Mouse (Mus musculus) limb, embryonic 13.5 days (tissue): ENCODE data around the gene Synj2. TPM values are rescaled to one million over a fixed set of nuclear protein-coding genes. Genes with fewer than 3 reads are reported as not detected.

ENCODE experiments used
- ATAC-seq: fragments of 200-750 bp; cut with Nextera tagmentation; 2 replicates; pipeline ENCODE4 v1.8.0; 2017; ENCODE audit warnings: low read depth, moderate number of reproducible peaks, moderate TSS enrichment; ENCODE audit not compliant: low FRiP score
- H3K27ac ChIP-seq: fragments of 300-500 bp; sonication (generic); 2 replicates; pipeline ENCODE4 v1.5.1; 2015; ENCODE audit warnings: inconsistent platforms, mild to moderate bottlenecking, moderate library complexity
- H3K27me3 ChIP-seq: fragments of 300-500 bp; sonication (generic); 2 replicates; pipeline ENCODE4 v1.6.1; 2015; ENCODE audit warnings: mild to moderate bottlenecking, inconsistent platforms
- H3K36me3 ChIP-seq: fragments of 300-500 bp; sonication (generic); 2 replicates; pipeline ENCODE4 v1.6.1; 2015; ENCODE audit warnings: inconsistent platforms, mild to moderate bottlenecking, moderate library complexity
- H3K4me1 ChIP-seq: fragments of 300-500 bp; sonication (generic); 2 replicates; pipeline ENCODE4 v1.6.1; 2015; ENCODE audit warnings: inconsistent platforms
- H3K4me2 ChIP-seq: fragments of 300-500 bp; sonication (generic); replicated peaks from 2 replicates; pipeline ENCODE4 v1.6.1; 2015; ENCODE audit warnings: inconsistent platforms, mild to moderate bottlenecking, moderate library complexity
- H3K4me3 ChIP-seq: fragments of 300-500 bp; sonication (generic); 2 replicates; pipeline ENCODE4 v1.5.1; 2015; ENCODE audit warnings: moderate library complexity, mild to moderate bottlenecking, inconsistent platforms
- H3K9ac ChIP-seq: fragments of 300-500 bp; sonication (generic); 2 replicates; pipeline ENCODE4 v1.6.1; 2015; ENCODE audit warnings: mild to moderate bottlenecking, inconsistent platforms
- H3K9me3 ChIP-seq: fragments of 300-500 bp; sonication (generic); 2 replicates; pipeline ENCODE4 v1.6.1; 2016; ENCODE audit warnings: inconsistent platforms
- WGBS: fragments of 180-500 bp; shearing (Covaris S2); methylation state at CpG from one replicate; pipeline ENCODE4 v1.1.7; 2015; 5-methylcytosine and 5-hydroxymethylcytosine counted together
- polyA plus RNA-seq: library from polyadenylated mRNA; unstranded; fragments of >200 nt; fragmentation: Nextera tagmentation; extraction: Ambion mirVana; gene quantifications from 2 replicates; pipeline ENCODE4 v1.2.1, GENCODE M21; 2015

Gene Synj2
- polyA plus RNA-seq, 1 experiment from 2014 or later: 1.8 TPM

DNA sequence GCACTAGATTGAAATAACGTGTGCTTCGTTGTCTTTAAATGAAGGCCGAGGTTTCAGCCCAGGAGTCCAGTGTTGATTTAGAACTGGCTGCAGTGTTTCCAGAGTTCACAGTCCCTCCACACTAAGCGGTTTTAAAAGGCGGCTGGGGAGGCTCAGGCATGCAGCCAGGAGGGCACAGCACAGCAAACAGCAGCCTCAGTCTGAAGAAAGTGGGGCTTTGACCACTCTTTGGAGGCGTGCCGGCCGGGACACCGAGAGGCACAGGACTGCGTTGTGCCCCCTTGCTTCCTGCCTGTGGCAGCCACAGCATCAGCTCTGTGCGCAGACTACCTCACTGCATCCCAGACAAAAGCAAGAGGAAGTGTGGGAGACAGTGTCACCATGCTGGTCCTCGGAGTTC is 29.5 kb upstream of the Synj2 start:
- peak; percentile 51 for ATAC-seq
- Histone ChIP-seq H3K4me3 (no peak overlapping the region), H3K9me3 (no peaks in the 10 kb centered on the region), H3K9ac (no peak overlapping the region), H3K36me3 (peaks cover 48% of the 10 kb centered on the region), H3K27ac (peak overlapping the region; percentile 79), H3K4me1 (peaks cover 3% of the 10 kb centered on the region), H3K27me3 (no peaks in the 10 kb centered on the region), H3K4me2 (no peak overlapping the region)
- 60% methylated on average over 12 of the region's 12 CpGs for WGBS

DNA sequence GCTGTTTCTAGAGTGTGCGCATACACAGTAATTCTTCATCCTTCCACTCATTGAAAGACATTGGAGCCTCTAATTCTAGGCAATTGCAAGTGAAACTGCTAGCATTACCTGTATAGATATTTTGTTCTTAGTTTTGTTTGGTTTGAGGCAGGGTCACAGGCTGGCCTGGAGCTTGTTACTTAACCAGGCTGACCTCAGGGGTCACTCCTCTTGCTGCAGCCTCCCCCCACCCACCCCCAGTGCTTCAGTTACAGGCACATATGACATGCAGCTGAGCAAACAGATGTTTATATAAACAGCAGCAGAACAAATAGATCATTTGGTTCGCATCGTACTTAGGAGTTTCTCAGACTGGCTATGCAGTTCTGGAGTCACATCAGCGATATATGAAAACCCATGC is 28.3 kb upstream of the Synj2 start:
- WGBS: 83% methylated on average over 4 of the region's 4 CpGs
- Histone ChIP-seq H3K9me3 (no peaks in the 10 kb centered on the region), H3K27ac (no peak overlapping the region), H3K4me3 (no peak overlapping the region), H3K9ac (no peak overlapping the region), H3K4me1 (peaks cover 3% of the 10 kb centered on the region), H3K36me3 (peaks cover 45% of the 10 kb centered on the region), H3K27me3 (no peaks in the 10 kb centered on the region), H3K4me2 (no peak overlapping the region)
- ATAC-seq: no peak

DNA sequence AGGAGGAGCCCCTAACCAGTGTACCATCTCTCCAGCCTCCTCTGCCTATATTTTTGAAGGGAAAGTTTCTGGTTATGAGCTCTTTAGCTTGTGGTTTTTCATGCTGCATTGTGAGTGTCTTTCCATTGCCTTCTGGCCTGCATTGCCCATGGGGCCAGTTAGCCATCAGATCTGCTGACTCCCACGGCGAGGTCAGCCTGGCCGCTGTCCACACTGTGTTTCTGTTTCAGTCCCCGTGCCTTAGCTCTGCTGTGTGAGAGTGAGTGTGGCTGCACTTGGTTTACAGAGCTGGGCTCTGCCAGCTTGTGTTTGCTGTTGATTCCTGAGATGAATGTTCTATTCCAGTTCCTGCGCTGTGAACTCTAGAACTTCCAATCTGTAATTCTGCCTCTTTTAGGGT is 26.9 kb upstream of the Synj2 start:
- 78% methylated on average over 5 of the region's 5 CpGs for WGBS
- peaks cover 3% of the 10 kb centered on the region for H3K4me1 ChIP-seq
- no peak overlapping the region for H3K27ac ChIP-seq
- no peak overlapping the region for H3K4me3 ChIP-seq
- no peak for ATAC-seq
- no peak overlapping the region for H3K4me2 ChIP-seq
- H3K27me3 ChIP-seq: no peaks in the 10 kb centered on the region
- no peak overlapping the region for H3K9ac ChIP-seq
- H3K36me3 ChIP-seq: peaks cover 49% of the 10 kb centered on the region
- H3K9me3 ChIP-seq: no peaks in the 10 kb centered on the region

DNA sequence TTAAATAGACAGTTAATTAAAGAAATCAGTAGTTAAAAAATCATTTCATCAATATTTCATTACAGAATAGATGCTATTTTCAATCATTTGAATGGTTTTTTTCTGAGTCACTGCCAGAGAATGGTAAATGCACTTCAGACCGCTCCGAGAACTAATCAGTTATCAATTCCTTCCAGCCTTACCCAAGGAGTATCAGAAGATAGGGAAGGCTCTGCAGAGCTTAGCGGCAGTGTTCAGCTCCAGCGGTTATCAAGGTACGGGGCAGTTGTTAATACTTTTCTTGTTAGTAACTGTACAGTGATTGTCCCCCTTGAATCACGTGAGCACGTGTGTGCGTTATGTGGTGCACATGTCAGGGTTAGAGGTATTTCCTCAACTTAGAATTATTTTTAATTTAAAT is 19.1 kb upstream of the Synj2 start:
- WGBS: 94% methylated on average over 8 of the region's 8 CpGs
- Histone ChIP-seq H3K27me3 (no peaks in the 10 kb centered on the region), H3K9me3 (no peaks in the 10 kb centered on the region), H3K4me3 (no peak overlapping the region), H3K4me2 (no peak overlapping the region), H3K27ac (no peak overlapping the region), H3K36me3 (peaks cover 86% of the 10 kb centered on the region), H3K9ac (no peak overlapping the region), H3K4me1 (no peaks in the 10 kb centered on the region)
- ATAC-seq: no peak

DNA sequence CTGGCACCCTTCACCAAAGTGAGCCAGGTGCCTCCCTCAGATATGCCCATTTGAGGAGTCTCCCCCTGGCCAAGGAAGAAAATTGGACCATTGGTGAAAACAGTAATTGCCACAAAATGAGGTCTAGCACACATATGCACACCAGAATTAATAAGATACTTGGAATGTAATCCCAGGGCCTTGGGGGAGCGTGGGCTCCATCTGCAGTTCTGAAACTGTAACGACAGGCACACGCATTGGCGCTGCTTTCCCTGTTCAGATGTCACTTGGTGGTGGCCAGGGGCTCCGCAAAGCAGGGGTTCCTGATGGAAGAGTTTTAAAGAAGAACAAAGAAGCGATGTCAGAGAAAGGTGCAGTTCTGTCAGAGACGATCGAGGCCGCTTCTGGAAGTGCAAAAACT is 17.8 kb upstream of the Synj2 start:
- Histone ChIP-seq H3K9ac (no peak overlapping the region), H3K4me2 (no peak overlapping the region), H3K9me3 (no peaks in the 10 kb centered on the region), H3K27me3 (no peaks in the 10 kb centered on the region), H3K36me3 (peaks cover 90% of the 10 kb centered on the region), H3K4me1 (no peaks in the 10 kb centered on the region), H3K27ac (no peak overlapping the region), H3K4me3 (no peak overlapping the region)
- WGBS: 75% methylated on average over 9 of the region's 9 CpGs
- no peak for ATAC-seq

DNA sequence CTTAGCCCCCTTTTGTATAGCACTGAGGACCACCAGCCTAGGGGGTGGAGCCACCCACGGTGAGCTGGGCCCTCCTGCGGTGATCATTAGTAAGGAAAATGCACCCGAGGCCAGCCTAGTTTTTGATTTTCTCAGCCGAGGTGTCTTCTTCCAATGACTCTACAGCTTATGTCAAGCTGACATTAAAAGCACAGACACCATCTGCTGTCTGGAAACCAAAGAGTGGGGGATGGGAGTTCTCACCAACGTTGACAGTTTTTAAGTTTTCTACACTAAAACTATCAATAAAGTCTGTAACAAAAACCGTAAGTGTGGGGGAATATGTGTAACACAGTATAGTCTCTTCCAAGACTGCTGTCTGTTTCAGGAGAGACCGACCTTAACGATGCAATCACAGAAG is 16.8 kb upstream of the Synj2 start:
- Histone ChIP-seq H3K4me3 (no peak overlapping the region), H3K9me3 (no peaks in the 10 kb centered on the region), H3K4me1 (no peaks in the 10 kb centered on the region), H3K9ac (0 out of 2 replicates have a peak overlapping the region, but pooled peaks have one; percentile 1), H3K4me2 (no peak overlapping the region), H3K36me3 (peaks cover 89% of the 10 kb centered on the region), H3K27me3 (no peaks in the 10 kb centered on the region), H3K27ac (no peak overlapping the region)
- 71% methylated on average over 8 of the region's 8 CpGs for WGBS
- ATAC-seq: no peak

DNA sequence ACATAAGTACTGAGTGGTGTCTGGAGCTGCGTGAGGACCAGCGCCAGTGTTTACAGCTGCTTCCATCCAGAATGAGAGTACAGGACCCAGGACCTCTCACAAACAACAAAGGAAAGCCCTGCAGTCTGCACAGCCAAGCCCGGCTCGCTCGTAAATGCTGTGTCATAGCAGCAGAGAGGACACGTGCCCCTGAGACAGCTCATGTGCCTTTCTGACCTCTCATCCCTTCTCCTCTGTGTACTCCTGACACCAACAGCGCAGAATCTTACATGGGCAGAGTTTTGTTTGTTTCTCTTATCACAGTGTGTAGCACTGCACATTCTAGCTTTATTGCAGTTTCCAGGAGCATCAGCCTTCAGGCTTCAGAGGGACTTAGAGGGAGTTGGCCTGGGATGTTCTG is 14.4 kb upstream of the Synj2 start:
- Histone ChIP-seq H3K4me3 (no peak overlapping the region), H3K27me3 (no peaks in the 10 kb centered on the region), H3K4me2 (no peak overlapping the region), H3K36me3 (peaks cover 83% of the 10 kb centered on the region), H3K4me1 (no peaks in the 10 kb centered on the region), H3K27ac (no peak overlapping the region), H3K9ac (no peak overlapping the region), H3K9me3 (no peaks in the 10 kb centered on the region)
- 46% methylated on average over 7 of the region's 7 CpGs for WGBS
- ATAC-seq: no peak

DNA sequence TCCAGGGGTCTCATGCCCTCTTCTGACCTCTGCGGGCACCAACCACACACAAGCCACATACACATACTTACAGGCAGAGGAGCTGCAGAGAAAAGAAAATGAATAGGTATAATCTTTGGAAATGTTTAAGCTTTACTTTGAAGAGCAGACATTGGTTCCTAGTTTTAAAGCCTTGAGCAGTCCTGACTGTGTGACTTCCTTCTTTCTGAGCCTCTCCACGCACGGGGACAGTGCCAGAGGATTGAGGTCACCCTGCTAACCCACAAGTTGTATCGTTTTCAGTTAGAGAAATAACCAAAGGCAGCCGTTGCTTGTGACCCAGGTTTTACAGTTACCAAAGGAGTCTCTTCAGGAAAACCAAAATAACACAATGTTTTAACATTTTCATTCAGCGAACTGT is 12.0 kb upstream of the Synj2 start:
- Histone ChIP-seq H3K36me3 (peaks cover 64% of the 10 kb centered on the region), H3K4me2 (no peak overlapping the region)
- WGBS: 89% methylated on average over 6 of the region's 6 CpGs

DNA sequence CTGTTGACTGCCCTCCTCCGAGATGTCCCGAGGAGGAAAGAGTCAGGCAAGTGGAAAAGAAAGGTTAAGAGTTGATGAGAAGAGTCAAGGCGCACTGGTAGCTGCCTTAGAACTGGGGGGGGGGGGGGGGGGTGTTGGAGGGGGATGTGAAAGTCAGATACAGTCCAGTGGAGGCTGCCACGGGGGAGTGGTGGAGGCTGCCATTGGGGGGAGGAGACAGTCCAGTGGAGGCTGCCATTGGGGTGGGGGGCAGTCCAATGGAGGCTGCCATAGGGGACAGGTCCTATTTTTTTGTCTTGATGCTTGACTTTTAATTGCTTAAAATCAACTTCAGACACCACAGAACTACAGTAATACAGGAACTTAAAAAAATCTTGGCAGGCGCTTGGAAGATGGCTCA is 8.9 kb upstream of the Synj2 start:
- Histone ChIP-seq H3K4me3 (no peak overlapping the region), H3K27me3 (no peaks in the 10 kb centered on the region; the same call in 1 of the 2 replicates), H3K4me1 (peaks cover 10% of the 10 kb centered on the region), H3K9ac (no peak overlapping the region), H3K27ac (no peak overlapping the region), H3K4me2 (no peak overlapping the region), H3K36me3 (peaks cover 38% of the 10 kb centered on the region), H3K9me3 (no peaks in the 10 kb centered on the region)
- 77% methylated on average over 5 of the region's 5 CpGs for WGBS
- ATAC-seq: no peak

More for the DNA sequence above, 12.0 kb upstream of the Synj2 start:
- no peak overlapping the region for H3K27ac ChIP-seq
- ATAC-seq: no peak
- H3K27me3 ChIP-seq: no peaks in the 10 kb centered on the region
- H3K9ac ChIP-seq: no peak overlapping the region
- H3K4me1 ChIP-seq: no peaks in the 10 kb centered on the region
- H3K4me3 ChIP-seq: no peak overlapping the region
- no peaks in the 10 kb centered on the region for H3K9me3 ChIP-seq

DNA sequence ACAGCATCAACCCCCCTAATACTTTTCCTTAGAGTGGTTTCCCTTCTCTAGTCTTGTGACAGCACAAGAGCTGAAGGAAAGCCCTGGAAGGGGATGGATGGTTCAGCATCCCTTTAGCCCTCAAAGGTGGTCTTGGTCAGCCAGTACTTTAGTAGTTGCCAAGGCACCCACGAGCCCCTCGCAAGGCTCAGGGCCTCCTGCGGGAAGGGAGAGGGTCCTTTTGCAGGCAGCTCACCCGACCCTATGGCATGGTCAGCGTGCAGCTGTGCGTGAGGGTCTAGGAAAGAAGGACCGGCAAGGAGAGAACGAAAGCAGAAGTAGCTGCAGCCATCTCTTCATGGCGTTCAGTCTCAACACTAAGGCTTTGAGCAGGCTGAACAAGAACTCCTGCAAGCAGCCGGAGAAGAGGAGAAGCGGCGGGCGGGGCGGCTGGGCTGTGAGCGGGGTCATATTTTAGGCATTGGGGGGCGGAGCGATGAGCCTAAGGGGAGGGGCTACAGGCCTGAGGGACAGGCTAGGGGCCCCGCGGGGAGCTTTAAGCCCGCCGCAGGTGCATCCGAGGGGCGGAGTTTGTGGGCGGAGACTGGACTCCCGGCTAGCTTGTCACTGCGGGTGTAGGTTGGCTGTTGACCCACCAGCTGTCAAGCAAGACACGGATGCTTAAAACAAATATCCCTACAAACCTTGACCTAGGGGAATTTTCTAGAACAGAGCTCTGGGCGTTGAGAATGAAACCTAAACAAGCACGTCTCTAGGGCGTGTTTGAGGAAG is 6.3 kb upstream of the Synj2 start:
- H3K4me2 ChIP-seq: peak overlapping the region; percentile 67
- H3K4me3 ChIP-seq: peak overlapping the region; percentile 35
- peaks cover 13% of the 10 kb centered on the region for H3K27me3 ChIP-seq
- H3K9me3 ChIP-seq: no peaks in the 10 kb centered on the region
- no peak overlapping the region for H3K27ac ChIP-seq
- 1% methylated on average over 30 of the region's 30 CpGs for WGBS
- peaks cover 10% of the 10 kb centered on the region for H3K4me1 ChIP-seq
- H3K36me3 ChIP-seq: peaks cover 13% of the 10 kb centered on the region
- H3K9ac ChIP-seq: peak overlapping the region; percentile 59
- ATAC-seq: peak; percentile 84

DNA sequence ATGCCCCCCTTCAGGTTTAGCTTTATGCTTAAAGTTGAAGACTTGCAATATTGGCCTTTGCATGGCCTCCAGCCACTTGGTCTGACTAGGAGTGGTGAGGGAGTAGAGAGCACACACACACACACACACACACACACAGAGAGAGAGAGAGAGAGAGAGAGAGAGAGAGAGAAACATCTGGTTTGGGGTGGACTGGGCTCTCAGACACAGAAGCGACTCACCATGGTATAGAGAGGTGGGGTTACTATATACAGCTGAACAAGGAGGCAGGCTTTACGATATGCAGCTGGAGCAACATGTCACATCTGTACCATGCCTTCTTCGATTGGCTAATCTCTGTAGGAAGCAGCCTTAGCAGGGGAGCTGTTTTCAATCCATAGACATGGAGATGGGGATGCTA is 5.4 kb upstream of the Synj2 start:
- peaks cover 6% of the 10 kb centered on the region; the same call in 1 of the 2 replicates for H3K36me3 ChIP-seq
- H3K4me2 ChIP-seq: no peak overlapping the region
- peaks cover 22% of the 10 kb centered on the region for H3K27me3 ChIP-seq
- no peak overlapping the region for H3K4me3 ChIP-seq
- 23% methylated on average over 3 of the region's 3 CpGs for WGBS
- H3K9me3 ChIP-seq: no peaks in the 10 kb centered on the region
- no peak overlapping the region for H3K9ac ChIP-seq
- H3K4me1 ChIP-seq: peaks cover 10% of the 10 kb centered on the region
- no peak overlapping the region for H3K27ac ChIP-seq
- ATAC-seq: no peak

DNA sequence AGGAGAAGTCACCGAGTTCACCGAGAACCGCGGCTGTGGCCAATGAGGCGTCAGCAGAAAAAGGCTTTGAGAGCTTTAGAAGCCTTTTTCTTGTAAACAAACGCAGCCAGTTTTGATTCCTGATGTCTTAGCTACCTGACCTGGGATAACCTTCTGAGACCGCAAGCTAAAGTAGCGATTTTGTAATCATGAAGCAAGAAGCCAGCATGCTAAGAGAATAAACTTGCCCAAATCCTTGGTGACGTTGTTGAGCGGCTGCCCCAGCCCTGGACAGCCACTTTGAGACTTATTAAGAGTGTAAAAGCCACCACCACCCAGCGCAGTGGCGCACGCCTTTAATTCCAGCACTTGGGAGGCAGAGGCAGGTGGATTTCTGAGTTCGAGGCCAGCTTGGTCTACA is 4.8 kb upstream of the Synj2 start:
- peaks cover 3% of the 10 kb centered on the region; the same call in 1 of the 2 replicates for H3K36me3 ChIP-seq
- H3K27ac ChIP-seq: no peak overlapping the region
- H3K4me3 ChIP-seq: no peak overlapping the region
- H3K4me2 ChIP-seq: no peak overlapping the region
- H3K9ac ChIP-seq: no peak overlapping the region
- ATAC-seq: no peak
- no peaks in the 10 kb centered on the region for H3K9me3 ChIP-seq
- peaks cover 10% of the 10 kb centered on the region for H3K4me1 ChIP-seq
- H3K27me3 ChIP-seq: peaks cover 23% of the 10 kb centered on the region
- 82% methylated on average over 14 of the region's 14 CpGs for WGBS

DNA sequence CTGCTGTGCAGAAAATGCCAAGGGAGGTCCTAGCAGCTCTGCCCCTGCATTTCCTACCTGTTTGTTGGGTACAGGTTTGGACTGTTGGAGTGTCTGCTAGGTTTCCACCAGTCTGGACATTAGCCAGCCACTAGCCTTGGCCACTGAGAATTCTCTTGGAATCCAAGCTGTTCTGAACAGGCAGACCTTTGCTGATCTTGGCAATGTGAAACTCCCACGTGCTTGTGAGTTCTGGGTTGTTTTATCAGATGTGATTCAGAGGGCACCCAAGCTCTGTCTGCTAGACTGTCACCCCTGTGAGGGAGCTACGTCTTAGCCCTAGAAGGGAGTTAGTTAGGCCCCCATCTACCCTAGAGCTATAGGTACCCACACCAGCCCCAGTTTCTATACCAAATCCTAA is 3.6 kb upstream of the Synj2 start:
- H3K27me3 ChIP-seq: peaks cover 33% of the 10 kb centered on the region
- H3K4me2 ChIP-seq: no peak overlapping the region
- H3K4me3 ChIP-seq: no peak overlapping the region
- H3K27ac ChIP-seq: no peak overlapping the region
- ATAC-seq: no peak
- no peak overlapping the region for H3K9ac ChIP-seq
- H3K36me3 ChIP-seq: no peaks in the 10 kb centered on the region
- peaks cover 15% of the 10 kb centered on the region for H3K4me1 ChIP-seq
- no peaks in the 10 kb centered on the region for H3K9me3 ChIP-seq
- WGBS: 73% methylated on average over 2 of the region's 2 CpGs
